Mouse (Mus musculus) CD4-positive helper T cell, adult 2 months (primary cell): ENCODE measurements at regions not wholly inside any gene's neighbourhood (a gene's known extent, or its start where the extent isn't known, plus 50 kb on each side); places are given as distances from the start of the nearest gene placed in this dataset.

Experiments used
- DNase-seq: peaks from one replicate; pipeline ENCODE4 v3.0.0-alpha.2; 2012; ENCODE audit warnings: low read depth, missing footprints, low spot score

- no peak for DNase-seq
Observed at GRCm38 (mm10) chrX:13014051-13014450, 57.2 kb upstream of the Usp9x start.

- no peak for DNase-seq
Observed at GRCm38 (mm10) chrX:13013086-13013485, 58.2 kb upstream of the Usp9x start.

- DNase-seq, result no peak
Observed at GRCm38 (mm10) chrX:12990777-12991176, 80.5 kb upstream of the Usp9x start.

- peak; percentile 39 for DNase-seq
Observed at GRCm38 (mm10) chrX:12977676-12978075, 93.6 kb upstream of the Usp9x start.

GRCm38 (mm10) chrX:12968979-12969746 is 102.1 kb upstream of the Usp9x start:
- DNase-seq, result peak; percentile 4

- no peak for DNase-seq
Observed at GRCm38 (mm10) chrX:12959467-12960314, 111.6 kb upstream of the Usp9x start.

- DNase-seq, result no peak
Observed at GRCm38 (mm10) chrX:12958873-12959272, 112.4 kb upstream of the Usp9x start.

GRCm38 (mm10) chrX:12950928-12951660 is 120.2 kb upstream of the Usp9x start:
- no peak for DNase-seq

- DNase-seq, result no peak
Observed at GRCm38 (mm10) chrX:12942451-12942850, 128.8 kb upstream of the Usp9x start.

- DNase-seq, result peak; percentile 67
Observed at GRCm38 (mm10) chrX:12936406-12937172, 134.7 kb upstream of the Usp9x start.

- no peak for DNase-seq
Observed at GRCm38 (mm10) chrX:12933294-12933807, 137.9 kb upstream of the Usp9x start.

GRCm38 (mm10) chrX:12930242-12930641 is 141.1 kb upstream of the Usp9x start:
- no peak for DNase-seq

- no peak for DNase-seq
Observed at GRCm38 (mm10) chrX:12927797-12928589, 143.3 kb upstream of the Usp9x start.

- DNase-seq, result no peak
Observed at GRCm38 (mm10) chrX:12924705-12925644, 146.3 kb upstream of the Usp9x start.

- DNase-seq, result peak; percentile 7
Observed at GRCm38 (mm10) chrX:12919576-12919975, 151.7 kb upstream of the Usp9x start.

GRCm38 (mm10) chrX:12917105-12917504 is 154.2 kb upstream of the Usp9x start:
- DNase-seq, result no peak

GRCm38 (mm10) chrX:12916684-12917083 is 154.6 kb upstream of the Usp9x start:
- no peak for DNase-seq

- no peak for DNase-seq
Observed at GRCm38 (mm10) chrX:12900256-12900655, 138.4 kb upstream of the Med14 start.

- DNase-seq, result no peak
Observed at GRCm38 (mm10) chrX:12891468-12891867, 129.6 kb upstream of the Med14 start.
